In the genomic region with DNA sequence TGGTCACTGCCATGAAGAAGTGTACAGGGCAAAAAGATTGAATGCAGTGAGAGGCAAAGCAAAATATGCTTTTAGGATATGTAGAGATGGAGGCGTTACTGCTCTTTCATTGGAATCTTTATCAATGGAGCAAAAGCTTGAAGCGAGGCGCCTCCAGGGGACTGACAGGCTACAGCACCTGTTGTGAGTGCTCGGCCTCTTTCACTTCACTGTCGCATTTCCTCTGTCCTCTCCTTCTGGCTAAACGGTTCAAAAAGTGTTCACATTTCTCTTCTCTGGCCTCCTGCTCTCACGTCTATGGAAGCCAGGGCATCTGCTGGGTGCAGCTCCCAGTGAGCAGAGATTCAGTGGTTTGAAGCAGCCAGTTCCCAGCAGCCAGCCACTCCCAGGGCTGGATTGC, we compare ENCODE assay signal across 14 mouse cellular contexts. TPM values are rescaled to one million over a fixed set of nuclear protein-coding genes. Genes with fewer than 3 reads are reported as not detected.
DNase-seq lines count a peak whose midpoint lies in the region; ATAC-seq and TF ChIP-seq lines count a peak whose summit lies in the region.
"Had no signal": no experiment of that assay in that cellular context is flagged by ENCODE, and none has a peak within 500 bp of the region (broad histone marks: within the 10 kb centered on the region; RNA-seq: fewer than 3 reads in every experiment).

No protein-coding gene starts in this region.

- no peak for TF ChIP-seq POLR2A in cortical plate, adult 2 months (IDR thresholded peaks at IDR 0.05; ENCODE audit: extremely low read depth, insufficient read depth, low read length)

- H3K9me3 ChIP-seq in heart, embryonic 13.5 days = no peaks in the 10 kb centered on the region
- H3K9me3 ChIP-seq in midbrain, embryonic 10.5 days (replicated peaks) = no peaks in the 10 kb centered on the region
- no peaks in the 10 kb centered on the region for H3K9me3 ChIP-seq in midbrain, embryonic 11.5 days (ENCODE audit: control insufficient read depth, low read length)
- H3K9me3 ChIP-seq in liver, embryonic 16.5 days (replicated peaks; ENCODE audit: control insufficient read depth, low read length) = no peaks in the 10 kb centered on the region
- no peaks in the 10 kb centered on the region for H3K9me3 ChIP-seq in intestine, postnatal 0 days (ENCODE audit: control insufficient read depth)
- H3K9me3 ChIP-seq: lung, embryonic 15.5 days had no signal

- 48% methylated on average over 7 of the region's 7 CpGs for whole genome bisulfite sequencing in heart, embryonic 13.5 days
- WGBS in midbrain, embryonic 10.5 days = 79% methylated on average over 7 of the region's 7 CpGs
- 83% methylated on average over 7 of the region's 7 CpGs for WGBS in midbrain, embryonic 11.5 days
- 58% methylated on average over 7 of the region's 7 CpGs for WGBS in liver, embryonic 16.5 days (ENCODE audit: insufficient replicate concordance)
- 76% methylated on average over 7 of the region's 7 CpGs for WGBS in intestine, postnatal 0 days

- no peak overlapping the region for H3K4me3 ChIP-seq in heart, embryonic 13.5 days
- H3K4me3 ChIP-seq in midbrain, embryonic 10.5 days = no peak overlapping the region
- no peak overlapping the region for H3K4me3 ChIP-seq in midbrain, embryonic 11.5 days (ENCODE audit: low read depth, low read length)
- H3K4me3 ChIP-seq in cortical plate, adult 2 months (ENCODE audit: insufficient read depth, low read length) = no peak overlapping the region
- no peak overlapping the region for H3K4me3 ChIP-seq in liver, embryonic 16.5 days (ENCODE audit: low read depth, low read length)
- H3K4me3 ChIP-seq in intestine, postnatal 0 days (ENCODE audit: low read depth, low read length) = no peak overlapping the region
- H3K4me3 ChIP-seq: lung, embryonic 15.5 days had no signal

- ATAC-seq in heart, embryonic 13.5 days (ENCODE audit: extremely low read depth, insufficient number of reproducible peaks, low FRiP score, low TSS enrichment) = no peak
- no peak for ATAC-seq in midbrain, embryonic 11.5 days (ENCODE audit: low FRiP score)
- ATAC-seq in liver, embryonic 16.5 days (ENCODE audit: low read depth) = no peak
- no peak for ATAC-seq in intestine, postnatal 0 days

- H3K9ac ChIP-seq in heart, embryonic 13.5 days = peak overlapping the region; percentile 62
- no peak overlapping the region for H3K9ac ChIP-seq in midbrain, embryonic 11.5 days (ENCODE audit: low read length)
- H3K9ac ChIP-seq in liver, embryonic 16.5 days (ENCODE audit: low read depth, low read length) = no peak overlapping the region
- no peak overlapping the region for H3K9ac ChIP-seq in intestine, postnatal 0 days (ENCODE audit: low read depth, low read length)
- H3K9ac ChIP-seq: lung, embryonic 15.5 days had no signal

- H3K4me1 ChIP-seq in heart, embryonic 13.5 days = peaks cover 73% of the 10 kb centered on the region
- peaks cover 28% of the 10 kb centered on the region for H3K4me1 ChIP-seq in midbrain, embryonic 10.5 days
- no peaks in the 10 kb centered on the region for H3K4me1 ChIP-seq in midbrain, embryonic 11.5 days (ENCODE audit: control insufficient read depth, insufficient read depth, low read length)
- peaks cover 19% of the 10 kb centered on the region for H3K4me1 ChIP-seq in cortical plate, adult 2 months (ENCODE audit: control insufficient read depth, insufficient read depth, low read length)
- peaks cover 39% of the 10 kb centered on the region for H3K4me1 ChIP-seq in liver, embryonic 16.5 days (ENCODE audit: control insufficient read depth, low read depth, low read length)
- peaks cover 2% of the 10 kb centered on the region; the same call in 1 of the 2 replicates for H3K4me1 ChIP-seq in intestine, postnatal 0 days (replicated peaks; ENCODE audit: control insufficient read depth, insufficient read depth, low read length)

- H3K36me3 ChIP-seq in heart, embryonic 13.5 days = peaks cover 24% of the 10 kb centered on the region
- H3K36me3 ChIP-seq in midbrain, embryonic 10.5 days = peaks cover 24% of the 10 kb centered on the region
- no peaks in the 10 kb centered on the region for H3K36me3 ChIP-seq in midbrain, embryonic 11.5 days (ENCODE audit: control insufficient read depth, insufficient read depth, low read length)
- H3K36me3 ChIP-seq in liver, embryonic 16.5 days (ENCODE audit: control insufficient read depth, insufficient read depth) = peaks cover 5% of the 10 kb centered on the region; the same call in 1 of the 2 replicates
- 0 out of 2 replicates have a peak, but pooled peaks cover 6% of the 10 kb centered on the region for H3K36me3 ChIP-seq in intestine, postnatal 0 days (ENCODE audit: control insufficient read depth, insufficient read depth)
- H3K36me3 ChIP-seq: lung, embryonic 15.5 days had no signal

- no peak for DNase-seq in heart, adult 9 months (ENCODE audit: low spot score in 2 of 2)
- no peak for DNase-seq in midbrain, embryonic 10.5 days (ENCODE audit: low spot score)
- DNase-seq in midbrain, embryonic 11.5 days (ENCODE audit: low spot score, missing footprints) = no peak
- no peak for DNase-seq in embryo, embryonic 9.5 days (ENCODE audit: extremely low spot score)
- DNase-seq: adrenal gland, postnatal 14 days; cerebellum, adult 11-12 months; kidney, adult 18-20 months; midbrain, embryonic 14.5 days; right cerebral cortex, postnatal 4 days had no signal

- H3K4me2 ChIP-seq in heart, embryonic 13.5 days = no peak overlapping the region; the same call in 1 of the 2 replicates
- H3K4me2 ChIP-seq in midbrain, embryonic 11.5 days = no peak overlapping the region
- no peak overlapping the region for H3K4me2 ChIP-seq in liver, embryonic 16.5 days (ENCODE audit: low read depth, low read length)
- H3K4me2 ChIP-seq in intestine, postnatal 0 days (replicated peaks; ENCODE audit: low read depth) = no peak overlapping the region
- H3K4me2 ChIP-seq: lung, embryonic 15.5 days had no signal

- no peaks in the 10 kb centered on the region for H3K27me3 ChIP-seq in heart, embryonic 13.5 days (replicated peaks)
- H3K27me3 ChIP-seq in midbrain, embryonic 10.5 days (ENCODE audit: low read depth, poor library complexity, severe bottlenecking) = no peaks in the 10 kb centered on the region
- no peaks in the 10 kb centered on the region for H3K27me3 ChIP-seq in midbrain, embryonic 11.5 days (ENCODE audit: control insufficient read depth, insufficient read depth, low read length)
- no peaks in the 10 kb centered on the region for H3K27me3 ChIP-seq in liver, embryonic 16.5 days (ENCODE audit: control insufficient read depth, insufficient read depth, low read depth, low read length)
- H3K27me3 ChIP-seq in intestine, postnatal 0 days (replicated peaks; ENCODE audit: control insufficient read depth, insufficient read depth, low read length) = no peaks in the 10 kb centered on the region
- H3K27me3 ChIP-seq: lung, embryonic 15.5 days had no signal

- peak overlapping the region; percentile 51 for H3K27ac ChIP-seq in heart, embryonic 13.5 days (replicated peaks)
- peak overlapping the region; percentile 49 for H3K27ac ChIP-seq in midbrain, embryonic 10.5 days (replicated peaks)
- H3K27ac ChIP-seq in midbrain, embryonic 11.5 days (ENCODE audit: low read depth, low read length) = no peak overlapping the region
- H3K27ac ChIP-seq in cortical plate, adult 2 months (ENCODE audit: insufficient read depth, low read length) = peak overlapping the region; percentile 27
- peak overlapping the region; percentile 35; the same call in 1 of the 2 replicates for H3K27ac ChIP-seq in liver, embryonic 16.5 days (ENCODE audit: low read length)
- H3K27ac ChIP-seq in intestine, postnatal 0 days (ENCODE audit: low read depth, low read length) = no peak overlapping the region
- H3K27ac ChIP-seq: lung, embryonic 15.5 days had no signal

- TF ChIP-seq CTCF in cortical plate, adult 2 months (IDR thresholded peaks at IDR 0.05; ENCODE audit: extremely low read depth, insufficient read depth, low read length) = no peak
- TF ChIP-seq CTCF in intestine, postnatal 0 days (IDR thresholded peaks at IDR 0.05; ENCODE audit: low read depth) = no peak

RNA-seq across cellular contexts. Expression of a gene that starts 44.2 kb away (rescaled TPM):
- 233 and 270 TPM in 2 replicates for polyA plus RNA-seq in heart, embryonic 13.5 days (2015; fragmentation: Nextera tagmentation; extraction: Ambion mirVana)
- polyA plus RNA-seq in midbrain, embryonic 10.5 days (2016; fragmentation: Nextera tagmentation; extraction: Ambion mirVana) = 163 and 190 TPM in 2 replicates
- 153 and 162 TPM in 2 replicates for polyA plus RNA-seq in midbrain, embryonic 11.5 days (2014; fragmentation: Nextera tagmentation; extraction: Ambion mirVana)
- 143 and 146 TPM in 2 replicates for polyA plus RNA-seq in cortical plate, adult 2 months (2012; rRNA removed)
- 83.1 and 86.6 TPM in 2 replicates for polyA plus RNA-seq in liver, embryonic 16.5 days (2015; fragmentation: Nextera tagmentation; extraction: Ambion mirVana)
- polyA plus RNA-seq in intestine, postnatal 0 days (2015; fragmentation: Nextera tagmentation; extraction: Ambion mirVana) = 114 and 116 TPM in 2 replicates

RNA-seq across cellular contexts. Expression of a gene that starts 47.6 kb away (rescaled TPM):
- polyA plus RNA-seq in heart, embryonic 13.5 days (2015; fragmentation: Nextera tagmentation; extraction: Ambion mirVana) = 3.6 and 3.7 TPM in 2 replicates
- polyA plus RNA-seq in midbrain, embryonic 10.5 days (2016; fragmentation: Nextera tagmentation; extraction: Ambion mirVana) = 9.1 and 10.0 TPM in 2 replicates
- 5.6 and 6.1 TPM in 2 replicates for polyA plus RNA-seq in midbrain, embryonic 11.5 days (2014; fragmentation: Nextera tagmentation; extraction: Ambion mirVana)
- polyA plus RNA-seq in cortical plate, adult 2 months (2012; rRNA removed) = 0.69 and 0.74 TPM in 2 replicates
- polyA plus RNA-seq in liver, embryonic 16.5 days (2015; fragmentation: Nextera tagmentation; extraction: Ambion mirVana) = 3.4 and 3.5 TPM in 2 replicates
- polyA plus RNA-seq in intestine, postnatal 0 days (2015; fragmentation: Nextera tagmentation; extraction: Ambion mirVana) = 78.2 and 81.3 TPM in 2 replicates

RNA-seq across cellular contexts. Expression of a gene that starts 57.5 kb away (rescaled TPM):
- polyA plus RNA-seq in heart, embryonic 13.5 days (2015; fragmentation: Nextera tagmentation; extraction: Ambion mirVana) = 50.1 and 51.8 TPM in 2 replicates
- polyA plus RNA-seq in midbrain, embryonic 10.5 days (2016; fragmentation: Nextera tagmentation; extraction: Ambion mirVana) = 24.7 and 28.7 TPM in 2 replicates
- polyA plus RNA-seq in midbrain, embryonic 11.5 days (2014; fragmentation: Nextera tagmentation; extraction: Ambion mirVana) = 35.0 and 38.8 TPM in 2 replicates
- polyA plus RNA-seq in cortical plate, adult 2 months (2012; rRNA removed) = 209 and 210 TPM in 2 replicates
- polyA plus RNA-seq in liver, embryonic 16.5 days (2015; fragmentation: Nextera tagmentation; extraction: Ambion mirVana) = 138 and 149 TPM in 2 replicates
- polyA plus RNA-seq in intestine, postnatal 0 days (2015; fragmentation: Nextera tagmentation; extraction: Ambion mirVana) = 61.3 and 68.5 TPM in 2 replicates

Comparison
In these comparisons a context has a peak if more than half of its experiments do, and no peak if none do; other contexts are left out.
1. H3K27ac ChIP-seq: peak in heart, embryonic 13.5 days (single experiment), midbrain, embryonic 10.5 days (single experiment), cortical plate, adult 2 months (single experiment) and liver, embryonic 16.5 days (single experiment); none in midbrain, embryonic 11.5 days (single experiment) and intestine, postnatal 0 days (single experiment).